Mouse (Mus musculus): ENCODE measurements around the gene Gm5114. TPM values are rescaled to one million over a fixed set of nuclear protein-coding genes. Genes with fewer than 3 reads are reported as not detected.
"Not testable (repeated sequence)": the region's sequence is repeated elsewhere in the genome, so short reads cannot be mapped to it uniquely, and the experiment has no call there.

The Gm5114 gene
- total RNA-seq (2021) (not detected), polyA plus RNA-seq (2012; rRNA removed) (not detected in 2 replicates)
- long read RNA-seq = 0 reads

DNA sequence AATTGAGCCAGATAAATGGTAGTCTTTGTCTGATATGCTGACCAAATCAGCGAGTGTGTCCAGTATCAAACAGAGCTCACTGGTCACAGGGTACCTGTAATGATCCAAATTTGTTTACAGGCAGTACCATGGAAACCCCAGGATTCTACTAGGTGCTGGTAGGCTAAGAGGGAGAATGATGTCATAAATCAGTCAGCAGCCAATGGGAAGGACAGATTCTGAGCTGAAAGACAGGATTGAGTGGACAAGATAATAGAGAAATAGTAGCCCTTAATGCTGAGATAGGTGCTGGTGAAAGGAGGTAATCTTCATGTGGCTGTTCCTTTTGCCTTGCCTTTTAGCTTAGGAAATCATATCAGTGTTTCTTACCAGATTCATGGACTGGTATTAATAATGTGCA, at the start of gene Gm5114:
TSS of gene Gm5114 (minus strand) at position 101 of the 400 bp plus-strand sequence.
- DNase-seq = not testable (repeated sequence)

DNA sequence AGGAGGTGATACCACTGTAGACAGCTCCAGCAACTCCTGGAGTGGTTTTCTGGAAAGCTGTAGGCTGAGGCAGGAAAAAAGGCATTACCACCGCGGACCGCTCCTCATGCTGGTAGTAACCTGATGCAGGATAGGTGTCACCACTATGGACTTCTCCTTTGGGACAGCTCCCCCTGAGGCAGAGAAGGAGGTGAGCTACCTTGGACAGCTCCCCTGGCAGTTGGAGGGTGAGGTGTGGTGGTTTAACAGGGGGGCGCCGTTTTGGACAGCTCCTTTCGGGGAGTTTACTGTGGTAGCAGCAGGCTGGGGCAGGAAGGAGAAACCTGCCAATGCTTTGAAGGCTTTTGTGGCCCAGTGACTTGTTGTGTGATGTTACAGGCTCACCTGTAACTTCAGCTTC, 42.8 kb upstream of the Gm5114 start:
- DNase-seq = peak; percentile 27

DNA sequence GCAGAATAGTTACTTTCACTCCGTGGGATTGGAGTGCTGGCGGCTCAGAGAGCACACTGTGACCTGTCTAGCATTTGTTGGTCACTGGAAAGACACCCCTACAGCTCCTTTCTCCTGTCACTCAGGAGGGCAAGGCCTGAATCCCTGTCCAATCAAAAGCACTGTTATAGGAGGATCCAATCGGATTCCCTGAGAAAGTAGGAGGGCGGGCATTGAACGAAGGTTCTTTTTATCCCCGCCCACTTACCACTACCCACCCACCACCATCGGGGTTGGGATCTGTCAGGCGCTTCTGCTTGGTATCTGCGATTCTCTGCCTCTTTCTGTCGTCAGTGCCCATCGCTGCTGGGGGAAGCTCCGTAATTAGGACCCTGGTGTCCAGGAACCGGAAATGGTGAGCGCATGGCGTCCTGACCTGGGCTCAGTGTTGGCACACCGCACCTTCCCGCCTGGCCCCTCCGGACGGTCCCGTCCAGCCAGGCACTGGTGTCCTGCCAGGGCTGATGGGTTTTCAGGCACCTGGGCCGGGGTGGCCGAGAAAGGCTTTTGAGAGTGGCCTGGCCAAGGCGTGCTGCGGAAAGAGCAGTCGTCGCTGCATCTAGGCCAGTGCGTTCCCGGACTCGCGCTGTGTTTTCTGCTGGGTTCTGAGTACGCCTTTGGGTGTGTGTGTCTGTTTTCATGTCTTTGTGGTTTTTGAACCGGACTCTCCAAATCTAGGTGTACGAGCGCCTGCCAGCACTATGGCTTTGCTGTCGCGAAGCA, 36.5 kb upstream of the Gm5114 start:
- peak; percentile 91 for DNase-seq

DNA sequence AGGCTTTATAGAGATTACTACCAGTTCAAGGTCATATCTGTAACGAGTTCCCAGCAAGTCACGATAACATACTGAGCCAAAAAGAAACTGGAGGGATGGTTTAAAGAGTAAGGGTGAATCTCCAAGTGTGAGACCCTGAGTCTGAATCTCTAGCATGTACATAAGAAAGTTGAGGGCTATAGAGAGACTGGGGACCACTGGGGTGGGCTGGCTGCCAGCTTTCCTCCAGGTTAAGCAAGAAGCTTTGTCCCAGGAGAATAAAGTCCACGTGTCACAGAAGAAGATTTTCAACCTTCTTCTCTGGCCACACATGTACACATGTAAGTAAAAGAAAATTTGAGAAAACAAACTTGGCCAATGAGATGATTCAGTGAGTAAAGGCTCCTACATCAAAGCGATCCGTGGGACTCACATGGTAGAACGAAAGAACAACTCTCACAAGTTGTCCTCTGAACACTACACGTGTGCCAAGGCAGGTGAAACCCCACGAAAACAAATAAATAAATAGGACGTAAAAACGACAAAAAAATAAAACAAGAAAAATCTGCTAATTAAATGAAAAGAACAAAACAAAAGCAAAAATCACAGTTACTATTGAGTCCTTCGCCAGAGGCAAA, 35.8 kb upstream of the Gm5114 start:
- DNase-seq = no peak

DNA sequence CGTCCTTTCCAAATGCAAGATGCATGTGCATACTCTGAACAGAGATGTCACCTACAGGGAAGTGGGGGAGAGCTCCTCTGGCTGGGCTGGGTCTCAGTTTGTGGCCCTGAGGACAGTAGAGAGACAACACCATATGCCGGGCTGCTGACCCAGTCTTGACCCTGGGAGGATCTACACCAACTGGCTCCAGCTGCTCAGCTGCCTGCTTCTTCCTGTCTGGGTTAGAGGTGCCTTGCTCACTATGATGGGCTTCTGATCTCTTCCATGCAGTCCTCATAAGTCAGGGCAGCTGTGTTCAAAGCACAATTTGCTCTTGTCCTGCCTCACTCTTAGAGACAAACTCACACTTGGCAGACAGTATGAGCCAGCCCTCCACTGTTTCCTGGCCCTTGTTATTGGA, 28.3 kb upstream of the Gm5114 start:
- no peak for DNase-seq

DNA sequence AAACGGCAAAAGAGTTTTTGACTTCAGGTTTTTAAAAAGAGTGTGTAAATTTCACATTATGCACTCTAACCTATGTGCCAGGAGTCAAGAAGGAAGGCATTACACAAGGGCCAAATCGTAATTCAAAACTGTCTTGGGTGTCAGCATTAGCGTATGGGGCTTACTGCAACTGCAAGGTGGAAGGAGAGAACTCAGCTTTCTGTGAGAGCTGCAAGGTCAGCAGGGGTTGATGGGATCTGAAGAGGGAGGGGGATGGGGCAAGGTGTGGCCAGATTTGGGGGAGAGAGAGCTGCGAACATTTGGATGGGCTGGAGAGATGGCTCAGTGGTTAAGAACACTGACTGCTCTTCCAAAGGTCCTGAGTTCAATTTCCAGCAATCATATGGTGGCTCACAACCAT, 27.4 kb upstream of the Gm5114 start:
- no peak for DNase-seq

Small RNAs within 50 kb of the gene (microRNA-seq; reads per million reads assigned to microRNA genes)
- gene Gm27437 = 0 reads per million in 2 experiments

Other genes starting within 250 kb of the Gm5114 start
- 1 to 10 TPM; 2.3 to 2.6 TPM for gene Zfp619, start 104.6 kb upstream of the Gm5114 start, total RNA-seq (2021)
- 0.07 and 0.12 TPM in 2 replicates for gene Zfp619, start 104.6 kb upstream of the Gm5114 start, polyA plus RNA-seq (2012; rRNA removed)

Data from adrenal gland, adult 2 months (tissue).